15 mouse cellular contexts compared by ENCODE assay signal in the genomic region with DNA sequence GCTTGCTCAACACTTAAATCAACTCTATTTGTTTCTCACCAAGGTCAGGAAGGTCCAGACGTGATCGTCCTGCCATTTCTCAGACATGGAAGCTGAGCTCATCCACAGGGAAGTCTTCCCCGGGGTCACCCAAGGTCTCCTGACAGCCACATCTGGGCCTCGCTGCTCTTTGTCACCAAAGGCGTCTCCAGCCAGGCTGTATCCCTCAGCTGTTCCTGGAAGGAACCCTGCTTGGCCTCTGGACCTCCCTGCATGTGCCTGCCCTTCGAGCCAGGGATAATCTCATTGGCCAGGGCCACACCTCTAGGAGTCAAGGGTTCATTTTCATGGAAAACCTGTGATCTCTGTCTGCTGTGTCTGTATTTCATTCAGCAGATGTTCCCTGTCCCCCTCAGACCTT.
A peak's percentile ranks its signal among the peaks of the same experiment; 100 is the strongest.
DNase-seq lines count a peak whose midpoint lies in the region; ATAC-seq lines count a peak whose summit lies in the region.
"Had no signal": no experiment of that assay in that cellular context is flagged by ENCODE, and none has a peak within 500 bp of the region (broad histone marks: within the 10 kb centered on the region; RNA-seq: fewer than 3 reads in every experiment).

No protein-coding gene starts in this region.

- peak; percentile 43 for DNase-seq in kidney, adult 11 months
- peak; percentile 71 for DNase-seq in gastrocnemius, postnatal 14 days
- DNase-seq in heart, postnatal 25 days (ENCODE audit: low spot score): peak; percentile 55
- DNase-seq in kidney, postnatal 10 days: peak; percentile 52
- no peak for DNase-seq in right cerebral cortex, postnatal 10 days (ENCODE audit: low spot score in 2 of 2)
- no peak for DNase-seq in right cerebral cortex, adult 2 months (ENCODE audit: low spot score in 2 of 2)
- no peak for DNase-seq in adrenal gland, postnatal 25 days
- DNase-seq: cerebellum, adult 18-20 months; thymus, postnatal 4 days had no signal

- 33% methylated on average over 6 of the region's 6 CpGs for WGBS in kidney, embryonic 14.5 days

- H3K27me3 ChIP-seq in kidney, embryonic 14.5 days (ENCODE audit: control insufficient read depth, insufficient read depth, low read length): 0 out of 2 replicates have a peak, but pooled peaks cover 6% of the 10 kb centered on the region
- H3K27me3 ChIP-seq: embryonic facial prominence, embryonic 15.5 days; hindbrain, embryonic 15.5 days had no signal

- H3K4me3 ChIP-seq in kidney, embryonic 14.5 days (ENCODE audit: low read length): no peak overlapping the region
- H3K4me3 ChIP-seq: embryonic facial prominence, embryonic 15.5 days; hindbrain, embryonic 15.5 days; layer of hippocampus, adult 2 months; limb, embryonic 13.5 days had no signal

- no peak overlapping the region for H3K9ac ChIP-seq in kidney, embryonic 14.5 days (ENCODE audit: low read depth, low read length)
- H3K9ac ChIP-seq: embryonic facial prominence, embryonic 15.5 days; hindbrain, embryonic 15.5 days; limb, embryonic 13.5 days had no signal

- no peaks in the 10 kb centered on the region for H3K36me3 ChIP-seq in kidney, embryonic 14.5 days (ENCODE audit: control insufficient read depth, insufficient read depth, low read length)
- H3K36me3 ChIP-seq: embryonic facial prominence, embryonic 15.5 days; hindbrain, embryonic 15.5 days; limb, embryonic 13.5 days had no signal

- no peak overlapping the region for H3K4me2 ChIP-seq in kidney, embryonic 14.5 days (replicated peaks; ENCODE audit: low read depth, low read length)
- H3K4me2 ChIP-seq: embryonic facial prominence, embryonic 15.5 days; hindbrain, embryonic 15.5 days; limb, embryonic 13.5 days; midbrain, embryonic 11.5 days had no signal

- no peak for ATAC-seq in kidney, embryonic 14.5 days (ENCODE audit: low FRiP score, low TSS enrichment)

- intact Hi-C loops in gastrocnemius, postnatal 14 days (cut with DNase I; ENCODE audit: low total_unique reads): no loop called here
- intact Hi-C loops in heart, postnatal 25 days (cut with DNase I): no loop called here

- peaks cover 25% of the 10 kb centered on the region; the same call in 1 of the 2 replicates for H3K4me1 ChIP-seq in kidney, embryonic 14.5 days (ENCODE audit: control insufficient read depth, insufficient read depth, low read length)
- H3K4me1 ChIP-seq: hindbrain, embryonic 15.5 days had no signal

- no peaks in the 10 kb centered on the region for H3K9me3 ChIP-seq in kidney, embryonic 14.5 days (ENCODE audit: control insufficient read depth, low read length)
- H3K9me3 ChIP-seq: embryonic facial prominence, embryonic 15.5 days; hindbrain, embryonic 15.5 days; limb, embryonic 13.5 days had no signal

- no peak overlapping the region for H3K27ac ChIP-seq in kidney, embryonic 14.5 days (ENCODE audit: low read depth, low read length)
- H3K27ac ChIP-seq: embryonic facial prominence, embryonic 15.5 days; hindbrain, embryonic 15.5 days; layer of hippocampus, adult 2 months; limb, embryonic 13.5 days had no signal

Comparison
In these comparisons a context has a peak if more than half of its experiments do, and no peak if none do; other contexts are left out.
1. DNase-seq: peak in kidney, adult 11 months (single experiment), gastrocnemius, postnatal 14 days (single experiment), heart, postnatal 25 days (single experiment) and kidney, postnatal 10 days (single experiment); none in right cerebral cortex, postnatal 10 days (0 of 2), right cerebral cortex, adult 2 months (0 of 2) and adrenal gland, postnatal 25 days (single experiment).